Mouse (Mus musculus): ENCODE results near the gene Cradd. TPM values are rescaled to one million over a fixed set of nuclear protein-coding genes. Genes with fewer than 3 reads are reported as not detected.

The Cradd gene
- total RNA-seq, 2 experiments from 2014 or later, result 5.6 to 6.4 TPM

DNA sequence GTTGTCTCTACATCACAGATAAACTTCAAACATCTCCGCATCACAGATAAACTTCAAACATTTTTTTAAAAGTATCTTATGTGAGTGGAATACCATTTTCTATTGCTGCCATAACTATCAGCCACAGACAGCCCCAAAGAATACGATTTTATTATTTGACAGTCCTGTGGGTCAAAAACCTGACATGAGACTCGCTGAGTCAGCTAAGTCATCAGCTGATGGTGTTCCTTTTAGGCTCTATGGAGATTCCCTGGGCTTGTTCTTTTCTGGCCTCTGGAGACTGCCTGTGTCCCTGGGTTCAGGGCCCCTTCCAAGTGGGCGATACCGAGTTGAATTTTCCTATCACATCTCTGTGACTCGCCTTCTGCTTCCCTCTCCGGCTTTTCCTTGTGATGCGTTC lies 112.3 kb downstream of the Cradd start:
- no peak for DNase-seq (ENCODE audit: low spot score in 2 of 2)

DNA sequence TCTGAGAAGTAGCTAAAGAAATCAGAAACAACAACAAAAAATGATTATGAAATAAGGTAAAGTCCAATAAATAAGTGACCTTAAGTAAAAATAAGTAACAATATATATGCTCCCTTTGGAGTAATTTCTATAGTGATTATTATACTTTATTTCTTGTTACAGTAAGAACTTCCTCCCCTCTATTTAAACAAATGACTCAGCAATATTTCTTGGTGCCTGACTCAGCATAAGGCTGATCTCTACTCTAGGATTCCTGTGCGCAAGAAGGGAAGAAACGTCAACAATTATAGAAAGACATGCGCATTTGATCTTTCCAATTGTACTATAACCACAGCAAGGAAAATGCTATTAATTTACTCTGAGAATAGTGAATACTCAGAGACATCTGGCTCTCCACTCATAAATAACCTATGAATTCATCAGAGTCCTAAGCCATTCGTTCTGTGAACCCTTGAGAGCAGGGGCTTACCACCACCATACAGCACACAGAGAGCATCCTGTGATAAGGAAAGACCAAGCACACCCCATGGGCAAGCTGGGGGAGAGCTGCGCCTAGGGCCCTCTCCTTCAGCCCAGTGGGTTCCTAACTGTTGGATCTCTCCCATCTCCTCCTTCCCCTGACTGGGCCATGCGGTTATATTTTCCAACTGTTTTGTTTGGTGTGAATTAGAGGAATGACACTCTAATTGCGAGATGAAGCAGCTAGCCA lies 113.1 kb downstream of the Cradd start:
- no peak for DNase-seq (ENCODE audit: low spot score in 2 of 2)

DNA sequence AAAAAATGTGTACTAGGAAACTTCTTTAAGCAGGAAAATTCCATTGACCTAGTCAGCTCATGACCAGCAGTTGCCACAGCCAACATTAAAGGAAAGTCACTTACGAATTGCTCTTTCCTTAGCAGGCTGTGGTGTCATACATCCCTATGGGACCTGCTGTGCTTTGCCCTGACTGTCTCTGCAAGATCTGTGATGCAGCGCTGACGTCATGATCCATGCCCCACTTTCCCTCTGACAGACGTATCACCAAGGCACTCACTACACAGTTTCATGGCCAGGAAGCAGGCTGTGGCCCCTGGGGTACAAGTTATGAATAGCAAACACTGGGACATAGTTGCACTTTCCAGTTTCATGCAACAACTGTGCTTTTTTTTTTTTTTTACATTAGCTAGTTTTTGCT lies 113.8 kb downstream of the Cradd start:
- no peak for DNase-seq (ENCODE audit: low spot score in 2 of 2)

DNA sequence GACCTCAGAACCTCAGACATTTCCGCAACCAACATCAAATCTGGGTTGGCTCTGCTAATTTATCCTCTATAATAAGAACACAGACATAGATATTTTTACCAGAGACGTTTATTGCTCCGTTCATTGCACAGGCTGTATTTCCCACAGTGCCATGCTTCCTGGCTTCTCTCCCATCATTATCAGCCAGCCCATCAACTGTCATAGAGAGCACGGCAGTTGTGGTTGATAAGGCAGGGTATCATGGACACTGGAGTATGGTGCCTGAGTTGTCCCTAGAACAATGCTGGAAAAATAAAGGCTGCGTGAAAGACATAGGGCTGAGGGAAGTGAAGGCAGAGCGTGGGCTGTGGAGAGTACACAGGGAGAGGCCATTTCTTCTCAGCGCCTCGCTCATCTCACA lies 116.5 kb downstream of the Cradd start:
- DNase-seq (ENCODE audit: low spot score in 2 of 2), result no peak

DNA sequence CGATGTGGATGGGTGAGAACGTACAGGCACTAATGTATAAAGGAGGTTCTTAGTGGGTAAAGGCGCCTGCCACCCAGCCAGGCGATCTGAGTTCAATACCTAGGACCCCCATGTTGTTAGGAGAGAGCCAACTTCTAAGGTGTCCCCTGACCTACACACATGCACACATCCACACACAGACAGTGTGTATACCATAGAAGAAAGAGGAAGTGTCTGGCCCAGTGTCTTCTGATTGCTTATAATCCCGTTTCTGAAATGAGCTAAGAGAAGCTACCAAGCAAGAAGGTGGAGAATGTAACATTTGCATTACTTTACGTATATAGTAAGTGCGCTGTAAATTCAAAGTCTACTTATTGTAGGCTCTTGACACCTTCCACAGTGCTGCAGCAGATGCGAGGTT lies 122.4 kb downstream of the Cradd start:
- DNase-seq (ENCODE audit: low spot score in 2 of 2), result no peak

DNA sequence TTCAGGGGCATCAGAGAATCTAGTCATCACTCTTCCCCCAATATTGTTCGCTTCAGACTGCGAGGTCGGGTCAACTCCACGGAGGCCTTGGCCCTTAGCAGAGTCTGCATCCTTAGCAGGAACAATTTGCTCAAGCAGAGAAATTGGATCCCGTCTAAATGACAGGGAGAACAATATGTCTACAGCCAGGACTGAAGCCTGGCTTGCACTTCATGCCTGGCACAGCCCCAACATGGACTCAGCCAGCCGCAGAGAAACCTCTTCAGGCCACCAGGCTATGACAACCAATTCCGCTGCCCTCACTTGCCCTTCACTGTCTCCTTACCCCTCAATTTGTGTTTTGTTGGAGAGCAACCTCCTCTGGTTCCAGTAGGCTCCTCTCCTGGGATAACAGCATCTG lies 123.6 kb downstream of the Cradd start:
- no peak for DNase-seq (ENCODE audit: low spot score in 2 of 2)

DNA sequence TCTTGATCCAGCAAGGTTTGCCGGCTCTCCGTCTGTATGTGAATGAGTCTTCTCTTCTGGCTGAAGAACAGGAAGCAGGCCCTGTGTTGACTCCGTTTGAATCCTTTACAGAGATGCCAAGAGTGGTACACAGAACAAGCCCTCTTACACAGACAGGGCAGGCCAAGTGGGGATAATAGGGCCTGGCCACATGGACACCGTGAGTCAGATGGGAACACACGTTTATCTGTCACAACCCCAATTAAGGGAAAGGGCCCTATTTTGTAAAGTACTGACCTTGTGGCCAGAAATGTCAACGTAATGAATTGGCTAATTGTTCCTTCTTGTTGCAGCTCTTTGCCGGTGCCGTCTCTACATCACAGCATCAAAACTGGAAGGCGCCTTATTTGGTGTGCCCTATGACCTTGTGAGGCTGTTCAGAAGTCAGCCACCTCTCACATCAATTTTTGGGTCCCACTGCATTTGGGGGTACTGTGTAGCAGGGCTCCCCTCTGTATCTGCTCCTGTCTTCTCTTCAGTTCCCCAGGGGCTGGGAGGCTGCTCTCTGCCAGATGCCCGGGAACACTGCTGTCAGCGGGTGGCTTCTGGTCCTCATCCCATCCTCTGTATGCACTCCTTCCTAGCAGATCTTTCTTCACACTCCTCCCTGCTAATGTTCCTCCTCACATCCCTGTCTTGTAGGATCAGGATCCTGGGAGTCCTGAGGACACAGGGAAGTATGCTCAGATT lies 124.2 kb downstream of the Cradd start:
- DNase-seq (ENCODE audit: low spot score in 2 of 2), result no peak

DNA sequence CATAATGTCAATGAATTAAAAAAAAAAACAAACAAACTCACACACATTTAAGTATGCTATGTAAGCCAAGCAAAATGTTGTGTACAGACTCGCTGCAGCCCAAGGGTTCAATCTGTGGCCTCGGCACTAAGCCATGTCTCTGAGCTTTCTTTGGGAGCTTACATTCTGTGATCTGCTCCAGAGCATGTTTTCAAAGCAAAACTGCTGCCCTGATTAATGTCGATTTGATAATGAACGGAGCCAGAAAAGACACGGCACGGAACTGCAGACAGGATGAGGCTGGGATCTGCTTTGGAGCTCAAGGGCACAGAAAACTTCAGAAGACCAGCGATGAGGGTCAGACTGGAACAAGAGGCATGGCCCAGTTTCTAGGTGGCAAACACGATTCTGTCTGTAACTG lies 126.6 kb downstream of the Cradd start:
- no peak for DNase-seq (ENCODE audit: low spot score in 2 of 2)

DNA sequence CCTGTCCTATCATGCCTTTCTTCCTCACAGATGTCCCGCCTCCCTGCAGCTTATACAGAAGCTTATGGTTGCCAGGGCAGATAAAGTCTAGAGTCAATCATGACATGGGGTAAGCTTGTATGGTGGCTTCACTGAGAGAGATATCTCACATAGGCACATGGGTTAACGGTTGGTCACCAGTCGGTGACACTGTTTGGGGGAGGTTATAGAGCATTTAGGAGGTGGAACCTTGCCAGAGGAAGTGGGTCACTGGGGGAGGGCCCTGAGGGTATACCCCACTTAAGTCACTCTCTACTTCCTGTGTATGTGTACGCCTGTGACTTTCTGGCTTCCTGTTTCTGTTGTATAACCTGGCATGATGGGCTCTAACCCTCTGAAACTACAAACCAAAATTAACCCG lies 128.2 kb downstream of the Cradd start:
- DNase-seq (ENCODE audit: low spot score in 2 of 2), result no peak

DNA sequence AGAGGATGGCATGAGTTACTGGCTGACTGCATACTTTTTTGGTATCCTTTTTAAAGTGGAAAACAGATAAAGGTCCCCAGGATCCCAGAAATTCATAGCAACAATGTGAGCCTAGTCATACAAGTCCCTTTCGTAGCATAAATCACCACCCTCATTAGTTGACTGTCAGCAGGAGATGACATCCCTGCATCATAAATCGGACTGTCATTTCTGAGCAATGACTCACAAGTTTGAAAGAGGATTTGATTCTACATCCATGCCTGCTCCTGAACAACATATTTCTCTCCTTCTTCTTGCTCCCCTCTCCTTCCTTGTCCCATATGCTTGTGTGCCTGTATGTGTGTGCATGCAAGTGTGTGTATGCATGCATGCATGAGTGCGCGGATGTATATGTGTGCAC lies 129.2 kb downstream of the Cradd start:
- DNase-seq (ENCODE audit: low spot score in 2 of 2), result no peak

DNA sequence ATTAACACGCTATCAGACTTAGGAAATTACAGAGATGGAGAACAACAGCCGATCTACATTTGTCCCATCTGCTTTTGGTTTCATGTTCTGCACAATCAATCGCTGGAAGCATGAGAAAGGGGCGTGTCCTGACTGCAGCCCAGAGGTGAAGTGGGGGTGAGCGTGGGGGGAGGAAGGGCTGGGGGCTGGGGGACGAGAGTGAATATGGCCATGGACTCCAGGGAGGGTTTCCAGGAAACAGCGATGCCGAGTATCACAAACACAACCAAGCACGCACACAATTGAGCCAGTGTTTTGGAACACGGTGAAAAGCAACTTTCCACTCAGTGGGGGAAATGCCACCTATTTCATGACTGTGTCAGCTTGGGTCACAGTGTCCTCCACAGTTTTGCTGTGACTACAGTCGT lies 130.1 kb downstream of the Cradd start:
- DNase-seq (ENCODE audit: low spot score in 2 of 2), result no peak

DNA sequence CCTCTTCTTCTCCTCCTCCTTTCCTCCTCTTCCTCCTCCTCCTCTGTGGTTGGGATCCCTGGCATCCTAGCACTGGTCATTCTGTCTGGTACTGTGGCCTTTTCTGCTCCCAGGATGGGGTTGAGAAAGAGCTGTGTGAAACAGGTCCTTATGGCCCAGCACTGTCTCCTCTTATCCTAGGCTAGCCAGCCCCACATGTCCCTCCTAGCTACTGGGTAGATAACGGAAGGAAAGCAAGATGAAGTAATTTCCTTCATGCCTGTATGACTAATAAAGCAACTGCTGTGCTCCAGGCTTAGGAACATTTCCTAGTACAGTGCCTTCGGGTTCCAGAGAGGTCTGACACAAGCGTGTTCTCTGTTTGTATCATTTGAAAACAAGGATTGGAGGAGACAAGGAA lies 132.1 kb downstream of the Cradd start:
- no peak for DNase-seq (ENCODE audit: low spot score in 2 of 2)

DNA sequence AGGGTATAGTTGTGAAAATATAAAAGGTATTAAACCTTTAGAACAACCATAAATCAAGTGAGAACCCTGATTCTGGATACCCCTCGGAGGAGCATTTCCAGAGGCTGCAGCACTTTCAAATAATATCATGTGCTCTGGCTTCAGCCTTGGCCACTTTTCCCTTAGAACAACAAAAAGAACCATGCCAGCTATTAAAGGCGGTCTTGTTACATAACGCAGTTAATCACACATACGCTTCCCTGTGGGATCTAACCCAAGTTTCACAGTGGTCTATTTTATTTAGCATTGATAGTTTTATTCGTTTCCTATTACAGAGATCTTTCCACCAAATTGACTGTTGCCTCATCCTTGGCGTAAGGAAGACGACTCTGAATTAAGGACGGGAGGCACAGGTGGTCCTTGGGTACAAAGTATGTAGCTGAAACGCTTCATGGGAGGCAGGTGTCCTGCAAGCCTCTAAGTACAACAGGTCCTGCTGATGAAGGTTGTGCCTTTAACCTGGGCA lies 132.7 kb downstream of the Cradd start:
- DNase-seq (ENCODE audit: low spot score in 2 of 2), result no peak

DNA sequence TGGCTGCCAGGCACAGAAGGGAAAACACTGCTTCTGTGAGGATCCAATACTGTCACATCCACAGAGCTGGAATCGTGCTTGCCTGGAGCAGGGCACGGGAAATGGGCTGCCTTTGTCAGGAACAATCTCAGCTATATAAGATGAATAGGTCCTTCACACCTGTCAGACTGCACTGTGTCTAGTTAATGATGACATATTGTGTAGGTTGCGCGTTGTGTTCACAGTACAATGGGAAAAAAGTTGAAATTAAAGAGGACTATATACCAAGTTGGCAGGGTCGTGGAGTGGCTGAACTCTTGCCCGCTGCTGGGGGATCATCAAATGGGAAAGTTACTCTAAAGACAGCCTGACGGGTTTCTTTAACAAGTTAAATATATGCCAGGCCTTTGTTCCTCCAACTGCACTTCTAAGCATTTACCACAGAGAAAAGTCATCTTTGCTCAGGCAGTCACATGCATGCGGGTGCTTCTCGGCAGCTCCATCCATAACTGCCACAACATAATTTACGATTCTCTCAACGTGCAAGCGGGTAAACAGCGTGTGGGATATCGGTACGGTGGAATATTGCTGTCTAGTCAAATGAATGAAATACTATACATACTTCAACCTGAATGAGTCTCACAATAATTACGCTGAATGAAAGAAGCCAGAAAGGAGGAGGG lies 134.3 kb downstream of the Cradd start:
- no peak for DNase-seq (ENCODE audit: low spot score in 2 of 2)

DNA sequence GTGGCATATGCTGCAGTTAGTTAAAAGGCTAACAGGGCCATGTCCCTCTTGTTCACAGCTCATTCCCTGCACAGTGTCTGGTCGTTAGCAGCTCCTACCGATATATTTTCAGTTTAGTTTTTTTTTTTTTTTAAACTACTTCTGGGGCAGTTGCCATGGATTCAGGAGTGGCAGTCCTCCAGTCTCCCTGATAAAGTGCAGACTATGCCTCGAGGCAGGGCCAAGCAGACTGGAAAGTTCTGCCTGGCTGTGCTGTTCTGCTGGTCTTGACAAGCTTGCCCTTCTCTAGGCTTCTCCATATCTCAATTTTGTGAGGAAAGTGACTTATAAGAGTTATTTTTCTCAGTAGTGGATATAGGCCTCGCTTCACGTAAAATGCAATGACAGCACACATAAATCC lies 139.7 kb downstream of the Cradd start:
- DNase-seq (ENCODE audit: low spot score in 2 of 2), result no peak

DNA sequence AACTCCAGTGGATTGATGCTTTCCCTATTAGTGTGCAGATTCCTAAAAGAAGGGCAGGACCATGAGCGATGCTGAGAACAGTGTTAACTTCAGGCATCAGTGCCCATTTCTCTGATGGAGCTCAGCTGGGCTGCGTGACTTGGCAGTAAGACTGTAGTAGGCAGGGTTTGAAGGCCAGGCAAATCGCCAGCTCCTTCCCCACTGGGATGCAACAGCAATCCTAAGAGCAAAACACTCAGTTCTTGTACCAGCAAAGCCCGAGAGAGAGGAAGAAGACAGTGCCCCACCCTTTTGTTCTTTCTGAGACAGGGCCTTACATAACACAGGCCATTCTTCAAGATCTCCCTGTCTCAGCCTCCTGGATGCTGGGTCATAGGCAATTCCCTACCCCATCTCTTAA lies 140.9 kb downstream of the Cradd start:
- peak; percentile 54 to 62 for DNase-seq (ENCODE audit: low spot score in 2 of 2)

DNA sequence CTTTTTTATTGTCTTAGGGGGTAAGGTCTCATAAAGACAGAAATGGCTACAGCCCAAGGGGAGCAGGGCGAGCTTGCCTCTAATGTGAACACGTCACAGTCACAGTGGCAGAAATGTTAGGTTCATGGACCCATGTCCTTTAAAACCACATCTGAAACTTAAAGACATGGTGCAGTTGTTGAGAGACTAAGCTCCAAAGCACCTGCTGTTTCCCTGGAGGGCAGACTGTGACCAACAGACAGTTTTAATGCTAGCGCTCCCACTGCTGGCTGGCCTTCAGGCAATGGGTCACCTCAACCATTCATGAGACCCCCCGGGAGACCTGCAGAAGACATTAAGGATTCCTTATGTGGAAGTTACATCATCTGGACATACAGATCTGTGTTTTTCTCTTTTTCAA lies 141.5 kb downstream of the Cradd start:
- no peak for DNase-seq (ENCODE audit: low spot score in 2 of 2)

DNA sequence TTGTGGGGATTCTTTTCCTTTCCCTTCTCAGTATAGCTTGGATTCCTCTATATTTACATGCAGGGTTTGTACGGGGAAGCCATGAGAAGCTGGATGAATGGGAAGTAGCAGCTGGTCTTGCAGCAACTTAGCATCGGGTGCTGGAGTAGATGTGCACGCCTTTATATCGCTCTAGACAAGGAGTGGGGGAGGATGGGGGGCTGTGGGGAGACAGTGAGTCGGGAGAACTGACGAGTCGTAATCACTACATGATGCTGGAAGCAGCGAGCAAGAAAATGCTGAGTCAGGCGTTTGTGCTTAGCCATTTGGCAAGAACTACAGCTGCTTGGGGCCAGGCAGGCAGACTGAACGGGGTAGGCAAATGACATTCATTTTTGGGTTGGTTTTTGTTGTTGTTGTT lies 142.4 kb downstream of the Cradd start:
- peak; percentile 23 to 40 for DNase-seq (ENCODE audit: low spot score in 2 of 2)

DNA sequence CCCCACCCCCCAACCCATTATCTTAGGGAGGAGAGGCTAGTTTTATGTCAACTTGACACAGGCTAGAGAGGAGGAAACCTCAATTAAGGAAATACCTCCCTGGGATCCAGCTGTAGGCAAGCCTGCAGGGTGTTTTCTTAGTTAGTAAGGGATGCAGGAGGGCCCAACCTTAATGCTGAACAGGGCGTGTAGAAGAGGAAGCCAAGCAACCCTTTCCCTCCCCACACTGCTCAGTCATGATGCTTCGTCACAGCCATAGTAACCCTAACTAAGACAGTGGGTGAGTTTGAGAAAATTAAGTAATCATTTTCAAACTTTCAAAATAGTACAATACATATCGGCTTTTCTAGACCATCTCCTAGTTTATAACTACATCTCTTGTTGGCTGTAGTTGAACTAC lies 143.0 kb downstream of the Cradd start:
- DNase-seq (ENCODE audit: low spot score in 2 of 2), result no peak

DNA sequence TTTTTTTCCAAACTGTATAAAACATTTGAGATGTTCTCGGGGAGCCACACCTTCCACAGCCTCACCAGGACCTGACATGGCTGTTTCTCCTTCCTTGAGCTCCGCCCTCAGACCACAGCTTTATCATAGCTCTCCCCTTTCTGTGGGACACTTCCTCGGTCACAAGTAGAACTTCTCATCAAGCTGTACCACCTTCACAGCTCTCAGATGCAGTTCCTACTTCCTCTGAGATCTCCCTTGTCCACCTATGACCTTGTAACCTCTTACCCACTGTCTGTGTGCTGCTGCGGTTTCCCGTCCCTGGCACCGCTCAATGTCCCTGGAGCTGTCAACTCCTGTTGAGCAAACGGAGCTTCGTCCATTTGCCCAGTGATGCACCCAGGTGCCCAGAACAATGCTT lies 143.8 kb downstream of the Cradd start:
- DNase-seq (ENCODE audit: low spot score in 2 of 2), result no peak

DNA sequence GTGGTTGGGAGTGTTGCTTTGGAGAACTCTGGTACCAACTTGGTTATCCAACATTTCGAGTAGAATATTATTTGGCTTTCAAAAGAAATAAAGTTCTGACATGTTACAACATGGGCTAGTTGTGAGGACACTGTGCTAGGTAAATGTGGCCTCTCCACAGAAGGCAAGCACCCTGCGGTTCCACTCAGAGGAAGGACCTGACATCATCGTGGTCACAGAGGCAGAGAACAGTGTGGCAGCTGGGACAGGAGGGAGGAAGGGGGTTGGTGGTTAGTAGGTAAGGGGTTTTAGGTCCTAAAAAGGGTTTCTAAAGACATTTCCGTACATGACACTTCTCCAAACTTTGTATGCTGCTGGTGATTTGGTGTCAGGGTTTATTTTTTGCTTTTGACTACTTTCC lies 145.1 kb downstream of the Cradd start:
- DNase-seq (ENCODE audit: low spot score in 2 of 2), result no peak

DNA sequence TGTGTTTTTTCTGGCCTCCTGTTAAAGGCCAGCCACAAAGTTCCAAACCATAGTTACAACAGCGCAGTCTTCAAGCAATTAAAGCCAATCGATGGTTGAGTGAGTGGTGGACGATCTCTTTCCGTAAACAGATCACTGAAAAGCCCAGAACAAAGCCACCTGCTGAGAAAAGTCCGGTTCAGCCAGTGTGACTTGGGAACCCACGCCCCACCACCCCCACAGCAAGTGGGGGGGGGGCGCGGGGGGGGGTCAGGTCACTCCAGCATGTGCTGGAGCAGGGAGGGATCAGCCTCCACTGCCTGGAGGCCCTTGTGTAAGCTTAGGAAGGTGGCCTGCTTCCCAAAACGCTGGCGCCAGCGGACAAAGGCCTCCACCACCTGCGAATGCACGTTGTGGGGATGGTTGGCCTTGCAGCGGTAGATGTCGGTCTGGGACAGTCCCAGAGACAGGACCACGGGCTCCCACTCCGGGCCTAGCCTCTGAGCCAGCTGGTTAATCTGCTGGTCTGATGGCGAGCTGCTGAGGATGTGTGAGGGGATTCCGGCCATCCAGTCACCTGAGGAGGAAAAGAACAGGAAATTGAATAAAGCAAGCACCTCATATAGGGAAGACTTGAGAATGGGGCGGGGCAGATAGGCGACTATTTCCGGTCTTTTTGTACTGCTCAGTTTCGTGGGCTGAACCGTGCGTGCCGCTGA lies 148.4 kb downstream of the Cradd start:
- no peak for DNase-seq (ENCODE audit: low spot score in 2 of 2)

Data from left cerebral cortex, adult 18-20 months (tissue).